Mouse (Mus musculus) spleen, adult 2 months (tissue): ENCODE results near the gene Irf2.

Experiments used
- CTCF ChIP-seq: fragments of 200-500 bp; IDR thresholded peaks from 2 replicates; pipeline ENCODE4 v1.5.1; 2011; ENCODE audit warnings: mild to moderate bottlenecking, inconsistent platforms; ENCODE audit not compliant: insufficient read depth, insufficient read length, insufficient replicate concordance; ENCODE audit errors: extremely low read depth
- POLR2A ChIP-seq: fragments of 200-500 bp; IDR thresholded peaks from 2 replicates; pipeline ENCODE4 v1.6.1; 2011; ENCODE audit warnings: low read depth, low read length, inconsistent platforms

GRCm38 (mm10) chr8:46818990-46819288, 79.4 kb downstream of the Irf2 start:
- TF ChIP-seq POLR2A (no peak), CTCF (no peak)
